Mouse (Mus musculus) stomach, postnatal 0 days (tissue): ENCODE results near the gene Sec11a. TPM values are rescaled to one million over a fixed set of nuclear protein-coding genes. Genes with fewer than 3 reads are reported as not detected.
"Not testable (repeated sequence)": the region's sequence is repeated elsewhere in the genome, so short reads cannot be mapped to it uniquely, and the experiment has no call there.

Experiments
- ATAC-seq: fragments of 200-750 bp; cut with Nextera tagmentation; 2 replicates; pipeline ENCODE4 v1.8.0; 2017; ENCODE audit not compliant: low FRiP score, low TSS enrichment
- DNase-seq: peaks from one replicate; pipeline ENCODE4 v3.0.0-alpha.2; 2016; ENCODE audit warnings: low spot score
- H3K27ac ChIP-seq: fragments of 300-500 bp; sonication (generic); replicated peaks from 2 replicates; pipeline ENCODE4 v1.5.1; 2014; ENCODE audit warnings: mild to moderate bottlenecking, control low read depth
- H3K27me3 ChIP-seq: fragments of 300-500 bp; sonication (generic); 2 replicates; pipeline ENCODE4 v1.6.1; 2014; ENCODE audit warnings: low read length; ENCODE audit not compliant: control insufficient read depth, insufficient read depth
- H3K36me3 ChIP-seq: fragments of 300-500 bp; sonication (generic); 2 replicates; pipeline ENCODE4 v1.6.1; 2014; ENCODE audit warnings: low read length, mixed read lengths; ENCODE audit not compliant: control insufficient read depth, insufficient read depth
- H3K4me1 ChIP-seq: fragments of 300-500 bp; sonication (generic); replicated peaks from 2 replicates; pipeline ENCODE4 v1.6.1; 2014; ENCODE audit warnings: antibody characterized with exemption; ENCODE audit not compliant: control insufficient read depth, insufficient read depth
- H3K4me2 ChIP-seq: fragments of 300-500 bp; sonication (generic); replicated peaks from 2 replicates; pipeline ENCODE4 v1.6.1; 2014; ENCODE audit warnings: low read depth, mild to moderate bottlenecking, control low read depth, moderate library complexity
- H3K4me3 ChIP-seq: fragments of 300-500 bp; sonication (generic); 2 replicates; pipeline ENCODE4 v1.5.1; 2014; ENCODE audit warnings: low read depth, low read length, control low read depth
- H3K9ac ChIP-seq: fragments of 300-500 bp; sonication (generic); 2 replicates; pipeline ENCODE4 v1.6.1; 2014; ENCODE audit warnings: mild to moderate bottlenecking, low read length, control low read depth, mixed read lengths
- H3K9me3 ChIP-seq: fragments of 300-500 bp; sonication (generic); 2 replicates; pipeline ENCODE4 v1.6.1; 2016; ENCODE audit warnings: low read length; ENCODE audit not compliant: control insufficient read depth
- CTCF ChIP-seq: IDR thresholded peaks from 2 replicates; pipeline ENCODE4 v1.5.1; 2016; ENCODE audit warnings: antibody characterized with exemption, low read depth, mild to moderate bottlenecking, moderate library complexity
- EP300 ChIP-seq: optimal IDR thresholded peaks from 2 replicates; pipeline ENCODE3; 2016; ENCODE audit warnings: antibody characterized with exemption
- WGBS: fragments of 180-500 bp; shearing (Covaris S2); extraction: QIAGEN DNeasy Blood & Tissue Kit; methylation state at CpG from one replicate; pipeline ENCODE4 v1.1.7; 2014; 5-methylcytosine and 5-hydroxymethylcytosine counted together
- polyA plus RNA-seq: library from polyadenylated mRNA; unstranded; fragments of >200 nt; fragmentation: Nextera tagmentation; extraction: Ambion mirVana; gene quantifications from 2 replicates; pipeline ENCODE4 v1.2.1, GENCODE M21; 2015

Gene Sec11a
- polyA plus RNA-seq, 1 experiment from 2014 or later, result 167 TPM

DNA sequence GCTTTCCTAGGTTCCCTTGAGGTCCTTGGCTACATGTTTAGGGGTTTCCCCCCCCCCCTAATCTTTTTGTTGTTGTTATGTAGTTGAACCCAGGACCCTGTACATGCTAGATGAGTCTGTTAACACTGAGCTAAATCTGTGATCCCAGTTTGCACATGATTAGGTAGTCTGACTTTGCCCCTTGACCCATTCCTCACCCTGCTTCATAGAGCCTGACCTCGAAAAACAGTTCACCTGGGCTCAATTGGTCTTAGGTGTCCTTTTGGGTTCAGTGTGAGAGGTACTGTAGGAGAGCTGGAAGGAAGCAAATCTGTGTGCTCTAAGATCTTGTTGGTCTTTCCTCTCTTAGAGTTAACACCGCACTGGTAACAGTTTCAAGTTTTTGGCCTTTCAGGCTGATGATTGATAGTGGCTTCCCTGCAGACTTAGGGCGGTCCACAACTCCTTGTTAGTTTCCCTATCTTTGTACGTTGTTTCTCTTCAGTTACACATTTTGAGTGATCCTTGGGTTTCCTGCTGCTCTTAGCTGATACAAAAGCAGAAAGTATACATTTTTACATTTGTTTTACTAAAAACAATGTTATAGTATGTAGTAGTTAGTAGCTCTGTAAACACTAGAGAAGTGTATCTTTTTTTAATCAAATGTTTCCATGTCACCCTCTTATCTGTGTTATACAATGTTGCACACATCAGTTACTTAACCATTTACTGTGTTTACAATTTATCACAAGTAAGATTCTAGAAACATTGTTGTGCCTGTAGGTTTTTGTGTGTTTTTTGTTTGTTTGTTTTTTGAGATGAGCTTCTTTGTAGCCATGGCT lies 40.4 kb upstream of the Sec11a start:
- H3K9ac ChIP-seq, result no peak overlapping the region
- peaks cover 7% of the 10 kb centered on the region for H3K4me1 ChIP-seq
- no peaks in the 10 kb centered on the region for H3K36me3 ChIP-seq
- no peak for TF ChIP-seq EP300
- TF ChIP-seq CTCF, result no peak
- no peak overlapping the region for H3K4me2 ChIP-seq
- no peaks in the 10 kb centered on the region for H3K27me3 ChIP-seq
- ATAC-seq (no peak), DNase-seq (no peak)
- no peak overlapping the region for H3K27ac ChIP-seq
- no peaks in the 10 kb centered on the region for H3K9me3 ChIP-seq
- no peak overlapping the region for H3K4me3 ChIP-seq
- WGBS, result 46% methylated on average over 4 of the region's 4 CpGs

DNA sequence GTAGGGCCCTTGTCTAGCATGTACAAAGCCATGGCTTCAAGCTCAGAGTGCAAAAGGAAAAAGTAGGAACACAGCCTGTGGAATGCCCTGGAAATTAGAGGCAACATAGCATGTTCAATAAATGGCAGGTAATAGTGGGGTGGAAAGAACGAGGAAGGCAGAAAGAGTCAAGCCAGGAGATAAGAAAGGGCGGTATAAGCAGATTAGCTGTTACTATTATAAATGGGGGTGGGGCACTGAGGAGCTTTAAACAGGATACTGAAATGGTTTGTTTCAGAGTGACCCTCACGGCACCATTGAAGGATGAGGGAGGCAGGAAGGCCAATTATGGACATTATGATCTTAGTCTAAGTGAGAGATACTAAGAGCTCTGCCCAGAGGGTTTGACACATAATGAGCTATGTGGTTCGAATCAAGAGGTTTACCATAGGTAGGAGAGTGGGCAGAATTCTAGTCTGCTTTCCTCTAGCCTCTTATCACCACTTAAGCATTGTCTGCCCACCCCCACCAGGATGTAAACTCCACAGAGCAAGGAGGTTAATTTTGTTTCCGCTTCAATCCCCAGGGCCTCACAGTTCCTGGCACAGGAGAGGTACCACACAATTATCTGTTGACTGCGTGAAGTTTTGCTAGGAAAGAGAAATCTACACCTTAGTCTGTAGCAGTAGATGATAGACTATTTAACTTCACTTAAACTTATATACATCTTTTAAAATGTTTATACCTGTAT lies 39.0 kb upstream of the Sec11a start:
- H3K27ac ChIP-seq, result no peak overlapping the region
- no peak overlapping the region for H3K4me3 ChIP-seq
- H3K36me3 ChIP-seq, result no peaks in the 10 kb centered on the region
- H3K27me3 ChIP-seq, result no peaks in the 10 kb centered on the region
- H3K4me2 ChIP-seq, result no peak overlapping the region
- H3K4me1 ChIP-seq, result peaks cover 2% of the 10 kb centered on the region
- WGBS, result 22% methylated on average over 6 of the region's 6 CpGs
- ATAC-seq (0 out of 2 replicates have a peak, but pooled peaks have one; percentile 38), DNase-seq (no peak)
- no peak overlapping the region for H3K9ac ChIP-seq
- no peaks in the 10 kb centered on the region for H3K9me3 ChIP-seq
- TF ChIP-seq CTCF (no peak), EP300 (no peak)

DNA sequence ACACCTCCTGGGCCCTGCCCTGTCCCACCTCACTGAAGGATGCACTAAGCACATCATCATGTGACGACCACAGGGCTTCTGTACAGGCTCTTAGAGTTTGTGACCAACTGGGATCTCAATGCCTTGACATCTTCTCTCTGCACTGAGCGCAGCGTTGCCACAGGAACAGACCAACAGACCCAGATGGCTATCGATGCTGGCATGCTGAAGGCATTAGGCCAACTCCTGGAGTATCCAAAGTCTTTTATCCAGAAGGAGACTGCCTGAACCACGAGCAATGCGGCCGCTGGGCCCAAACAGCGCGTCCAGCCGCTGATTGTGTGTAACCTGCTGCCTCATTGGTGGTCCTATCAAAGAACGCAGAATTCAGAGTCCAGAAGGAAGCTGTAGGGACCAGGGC lies 33.0 kb upstream of the Sec11a start:
- Histone ChIP-seq H3K36me3 (no peaks in the 10 kb centered on the region), H3K4me2 (no peak overlapping the region)

DNA sequence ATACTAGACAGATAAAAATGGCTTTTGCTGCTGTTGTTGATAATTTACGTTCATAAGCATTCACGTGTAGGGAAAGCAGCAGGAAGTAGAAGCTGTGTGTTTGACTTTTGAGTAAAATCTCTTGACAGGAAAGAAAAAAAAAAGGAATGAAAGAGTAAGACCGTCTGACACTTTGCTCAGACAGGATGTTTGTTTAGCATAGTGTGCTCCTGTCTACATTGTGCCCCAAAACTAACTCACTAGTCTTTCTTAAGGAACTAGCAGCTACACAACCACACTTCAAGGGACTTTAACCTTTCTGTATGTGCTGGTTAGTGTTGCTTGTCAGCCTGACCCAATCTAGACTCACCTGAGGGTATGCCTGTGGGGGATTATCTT lies 26.0 kb upstream of the Sec11a start:
- H3K4me1 ChIP-seq, H3K4me2 ChIP-seq, H3K4me3 ChIP-seq, DNase-seq, H3K27me3 ChIP-seq, H3K27ac ChIP-seq, H3K36me3 ChIP-seq, H3K9ac ChIP-seq, H3K9me3 ChIP-seq: not testable (repeated sequence)
- 14% methylated on average over 3 of the region's 3 CpGs for WGBS
- peak; percentile 10; the same call in 1 of the 2 replicates for ATAC-seq

More for the DNA sequence above, 33.0 kb upstream of the Sec11a start:
- H3K4me3 ChIP-seq, result no peak overlapping the region
- H3K4me1 ChIP-seq, result no peaks in the 10 kb centered on the region
- DNase-seq (no peak), ATAC-seq (no peak)
- no peaks in the 10 kb centered on the region for H3K9me3 ChIP-seq
- TF ChIP-seq CTCF, result no peak
- TF ChIP-seq EP300, result no peak
- H3K9ac ChIP-seq, result no peak overlapping the region
- no peak overlapping the region for H3K27ac ChIP-seq
- WGBS, result 90% methylated on average over 11 of the region's 11 CpGs
- no peaks in the 10 kb centered on the region for H3K27me3 ChIP-seq

DNA sequence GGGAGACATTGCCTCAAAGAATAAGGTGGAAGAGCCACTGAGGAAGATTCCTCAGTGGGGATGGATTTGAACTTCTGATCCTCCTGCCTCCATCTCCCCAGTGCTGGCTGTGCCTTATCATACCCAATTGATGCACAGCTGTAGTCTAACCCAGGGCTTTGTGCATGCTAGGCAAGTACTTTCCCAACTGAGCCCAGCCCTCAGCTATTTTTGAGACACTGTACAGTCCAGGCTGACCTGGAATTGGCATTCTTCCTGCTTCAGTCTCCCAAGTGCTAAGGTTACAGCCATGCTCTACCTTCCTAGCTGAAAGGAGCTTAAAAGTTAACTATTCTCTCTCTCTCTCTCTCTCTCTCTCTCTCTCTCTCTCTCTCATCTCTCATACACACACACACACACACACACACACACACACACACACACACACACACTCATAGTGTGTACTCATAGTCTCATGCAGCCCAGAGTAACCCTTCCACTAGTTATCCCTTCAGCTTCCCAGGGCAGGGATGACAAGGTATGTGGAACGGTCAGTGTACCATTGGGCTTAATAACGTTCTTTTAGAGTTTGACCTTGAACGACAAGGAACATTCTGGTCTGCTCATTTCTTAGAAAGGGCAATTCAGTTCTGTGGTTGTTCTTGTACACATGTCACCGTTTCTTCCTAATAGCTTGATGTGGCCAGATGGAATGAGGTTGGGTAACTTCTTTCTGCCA lies 25.5 kb upstream of the Sec11a start:
- H3K9me3 ChIP-seq, H3K36me3 ChIP-seq, DNase-seq, H3K4me3 ChIP-seq, H3K27ac ChIP-seq, H3K9ac ChIP-seq, H3K27me3 ChIP-seq, H3K4me1 ChIP-seq, H3K4me2 ChIP-seq: not testable (repeated sequence)
- WGBS, result 38% methylated on average over 4 of the region's 4 CpGs
- peak; percentile 76 for ATAC-seq
